Mouse (Mus musculus) CH12.LX (cell line): ENCODE data around the gene Fut1. TPM values are rescaled to one million over a fixed set of nuclear protein-coding genes. Genes with fewer than 3 reads are reported as not detected.

Source experiments
- DNase-seq: peaks from one replicate; pipeline ENCODE4 v3.0.0-alpha.2; 2013; ENCODE audit errors: extremely low read depth
- H3K27ac ChIP-seq: 2 replicates; pipeline ENCODE4 v1.5.1; 2012; ENCODE audit warnings: low read depth, mild to moderate bottlenecking, control low read depth, moderate library complexity; ENCODE audit not compliant: insufficient read depth
- H3K27me3 ChIP-seq: replicated peaks from 2 replicates; pipeline ENCODE3; 2012; ENCODE audit warnings: inconsistent platforms
- H3K36me3 ChIP-seq, 2 experiments: replicated peaks in 1 of 2; 2 replicates each; pipeline versions ENCODE3 to v1.6.1; 2012; ENCODE audit warnings: inconsistent platforms in 1 of 2, low read length in 1 of 2, mild to moderate bottlenecking in 1 of 2, mixed read lengths in 1 of 2, moderate library complexity in 1 of 2; ENCODE audit not compliant: control insufficient read depth in 1 of 2, insufficient read depth in 1 of 2
- H3K4me1 ChIP-seq, 2 experiments: 2 replicates each; pipeline ENCODE4 v1.6.1; 2012; ENCODE audit warnings: inconsistent platforms in 1 of 2, moderate library complexity in 1 of 2; ENCODE audit not compliant: insufficient read depth in 2 of 2, control insufficient read depth in 1 of 2
- H3K4me2 ChIP-seq: 2 replicates; pipeline ENCODE4 v1.6.1; 2012; ENCODE audit warnings: low read depth, mild to moderate bottlenecking, control low read depth; ENCODE audit not compliant: poor library complexity, insufficient read depth, severe bottlenecking
- H3K4me3 ChIP-seq, 3 experiments: fragments of 150-350 bp in 1 of 3; sonication (generic) in 1 of 3; replicated peaks in 1 of 3; 2 replicates each; pipeline versions ENCODE3 to v1.5.1; 2011 to 2012; ENCODE audit warnings: low read depth in 2 of 3, low read length in 2 of 3, mild to moderate bottlenecking in 2 of 3, moderate library complexity in 2 of 3, control low read depth in 1 of 3, improper control_type of control experiment in 1 of 3, inconsistent platforms in 1 of 3, mixed read lengths in 1 of 3; ENCODE audit not compliant: poor library complexity in 1 of 3
- H3K79me2 ChIP-seq: replicated peaks from 2 replicates; pipeline ENCODE4 v1.6.1; 2012; ENCODE audit warnings: mild to moderate bottlenecking, moderate library complexity; ENCODE audit not compliant: control insufficient read depth, poor library complexity, insufficient read depth, severe bottlenecking; ENCODE audit errors: extremely low read depth
- H3K9ac ChIP-seq: 2 replicates; pipeline ENCODE4 v1.6.1; 2012; ENCODE audit warnings: low read depth, mild to moderate bottlenecking, control low read depth, moderate library complexity; ENCODE audit not compliant: insufficient read depth
- H3K9me3 ChIP-seq: replicated peaks from 2 replicates; pipeline ENCODE3; 2012; ENCODE audit warnings: low read length, inconsistent platforms, mixed read lengths
- BHLHE40 ChIP-seq: IDR thresholded peaks from 2 replicates; pipeline ENCODE4 v1.6.1; 2011; ENCODE audit warnings: mild to moderate bottlenecking, low read depth, low read length, improper control_type of control experiment
- CHD2 ChIP-seq: IDR thresholded peaks from 2 replicates; pipeline ENCODE4 v1.6.1; 2011; ENCODE audit warnings: low read length, improper control_type of control experiment
- E2F4 ChIP-seq: IDR thresholded peaks from 2 replicates; pipeline ENCODE4 v1.6.1; 2011; ENCODE audit warnings: low read depth, low read length, improper control_type of control experiment; ENCODE audit not compliant: insufficient replicate concordance
- ELF1 ChIP-seq: IDR thresholded peaks from 2 replicates; pipeline ENCODE4 v1.6.1; 2014; ENCODE audit warnings: low read depth, mild to moderate bottlenecking, inconsistent platforms, low read length, improper control_type of control experiment
- ETS1 ChIP-seq: conservative IDR thresholded peaks from 2 replicates; pipeline ENCODE4 v1.6.1; 2012; ENCODE audit warnings: low read depth, mild to moderate bottlenecking, inconsistent platforms, low read length, improper control_type of control experiment, moderate library complexity
- GABPA ChIP-seq: IDR thresholded peaks from 2 replicates; pipeline ENCODE4 v1.6.1; 2012; ENCODE audit warnings: low read depth, low read length, improper control_type of control experiment, inconsistent platforms; ENCODE audit not compliant: insufficient replicate concordance
- HCFC1 ChIP-seq: IDR thresholded peaks from 2 replicates; pipeline ENCODE4 v1.6.1; 2012; ENCODE audit warnings: low read depth, mild to moderate bottlenecking, inconsistent platforms, low read length, improper control_type of control experiment
- IRF4 ChIP-seq: IDR thresholded peaks from 2 replicates; pipeline ENCODE4 v1.6.1; 2014; ENCODE audit warnings: low read depth, mild to moderate bottlenecking, inconsistent platforms, low read length, improper control_type of control experiment
- JUN ChIP-seq: IDR thresholded peaks from 2 replicates; pipeline ENCODE4 v1.6.1; 2011; ENCODE audit warnings: low read depth, mild to moderate bottlenecking, low read length, improper control_type of control experiment, moderate library complexity; ENCODE audit not compliant: insufficient read depth
- JUND ChIP-seq: conservative IDR thresholded peaks from 2 replicates; pipeline ENCODE4 v1.6.1; 2011; ENCODE audit warnings: low read depth, low read length, improper control_type of control experiment
- MEF2A ChIP-seq: IDR thresholded peaks from 2 replicates; pipeline ENCODE4 v1.6.1; 2014; ENCODE audit warnings: low read depth, mild to moderate bottlenecking, inconsistent platforms, low read length, improper control_type of control experiment, borderline replicate concordance
- MYC ChIP-seq: IDR thresholded peaks from 2 replicates; pipeline ENCODE4 v1.6.1; 2011; ENCODE audit warnings: low read depth, mild to moderate bottlenecking, improper control_type of control experiment, low read length
- NELFE ChIP-seq: IDR thresholded peaks from 2 replicates; pipeline ENCODE4 v1.6.1; 2011; ENCODE audit warnings: low read depth, low read length, improper control_type of control experiment
- POLR2A ChIP-seq: IDR thresholded peaks from 2 replicates; pipeline ENCODE4 v1.6.1; 2011; ENCODE audit warnings: low read depth, mild to moderate bottlenecking, improper control_type of control experiment, low read length
- POLR2AphosphoS2 ChIP-seq: IDR thresholded peaks from 2 replicates; pipeline ENCODE4 v1.6.1; 2011; ENCODE audit warnings: low read depth, low read length, improper control_type of control experiment
- RAD21 ChIP-seq: IDR thresholded peaks from 2 replicates; pipeline ENCODE4 v1.6.1; 2011; ENCODE audit warnings: low read depth, mild to moderate bottlenecking, low read length, improper control_type of control experiment, moderate library complexity
- TBP ChIP-seq: conservative IDR thresholded peaks from 2 replicates; pipeline ENCODE4 v1.6.1; 2011; ENCODE audit warnings: low read depth, low read length, improper control_type of control experiment
- TCF12 ChIP-seq: IDR thresholded peaks from 2 replicates; pipeline ENCODE4 v1.6.1; 2014; ENCODE audit warnings: low read depth, mild to moderate bottlenecking, inconsistent platforms, low read length, improper control_type of control experiment
- ZC3H11A ChIP-seq: IDR thresholded peaks from 2 replicates; pipeline ENCODE4 v1.6.1; 2012; ENCODE audit warnings: low read depth, mild to moderate bottlenecking, inconsistent platforms, low read length, improper control_type of control experiment
- ZNF384 ChIP-seq: IDR thresholded peaks from 2 replicates; pipeline ENCODE4 v1.6.1; 2012; ENCODE audit warnings: low read depth, low read length, improper control_type of control experiment, inconsistent platforms
- dilution Hi-C: fragments of 300-500 bp; cut with MboI; formaldehyde crosslinking; loops from 2 replicates; pipeline ENCODE4 v1.14.3; 2020; ENCODE audit warnings: low sequenced_read_pairs; ENCODE audit not compliant: extremely low pct_unique_long_range_greater_than_20kb, extremely low pct_ligation_motif_present
- in situ Hi-C: fragments of 300-500 bp; cut with MboI; formaldehyde crosslinking; loops from 3 replicates; pipeline ENCODE4 v1.14.3; 2019; ENCODE audit warnings: low sequenced_read_pairs, low pct_ligation_motif_present, low pct_unique_long_range_greater_than_20kb, mixed read lengths
- polyA plus RNA-seq: library from polyadenylated mRNA; unstranded; fragments of >175 nt; gene quantifications from 2 replicates; pipeline ENCODE4 v1.2.1, GENCODE M21; 2012; ENCODE audit warnings: low read depth; ENCODE audit not compliant: insufficient read length
- total RNA-seq, 2 experiments: library from RNA; depleted of rRNA; stranded (reverse); fragments of 300-350 nt in 1 of 2; fragments of >200 nt in 1 of 2; gene quantifications; 2 replicates each; pipeline ENCODE4 v1.2.3; 2012 to 2014

The Fut1 gene
- total and polyA plus RNA-seq, 3 experiments = 2.4 to 6.4 (median 2.5) TPM

DNA sequence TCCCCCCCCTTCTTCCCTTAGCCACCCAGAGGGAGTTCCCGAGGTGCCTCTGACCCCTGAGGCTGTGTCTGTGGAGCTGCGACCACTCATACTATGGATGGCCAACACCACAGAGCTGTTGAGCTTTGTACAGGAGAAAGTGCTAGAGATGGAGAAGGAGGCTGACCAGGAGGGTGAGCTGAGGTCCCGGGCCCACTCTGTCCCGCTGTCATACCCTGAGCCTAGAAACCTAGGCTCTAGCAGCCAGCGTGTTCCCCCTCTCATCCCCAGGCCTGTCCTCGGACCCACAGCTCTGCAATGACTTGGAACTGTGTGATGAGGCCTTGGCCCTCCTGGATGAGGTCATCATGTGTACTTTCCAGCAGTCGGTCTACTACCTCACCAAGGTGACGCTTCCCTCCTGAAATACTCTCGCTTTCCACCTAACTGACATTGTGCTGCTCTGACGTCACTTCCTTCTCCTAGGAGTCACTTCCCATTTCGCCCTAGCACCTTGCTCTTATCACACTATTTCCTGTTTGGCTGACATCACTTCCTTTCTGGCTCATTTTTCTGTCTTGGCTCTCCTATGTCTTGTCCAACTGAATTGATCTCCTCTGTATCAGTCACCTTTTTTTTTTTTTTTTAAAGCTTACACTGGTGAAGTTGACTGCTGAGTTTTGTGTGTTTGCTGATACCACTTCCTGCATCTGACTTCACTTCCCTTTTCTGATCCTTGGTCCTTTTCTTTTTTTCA lies 18.0 kb downstream of the Fut1 start:
- no peaks in the 10 kb centered on the region for H3K79me2 ChIP-seq
- peak overlapping the region in 1 of 3 experiments; percentile 0 for H3K4me3 ChIP-seq

DNA sequence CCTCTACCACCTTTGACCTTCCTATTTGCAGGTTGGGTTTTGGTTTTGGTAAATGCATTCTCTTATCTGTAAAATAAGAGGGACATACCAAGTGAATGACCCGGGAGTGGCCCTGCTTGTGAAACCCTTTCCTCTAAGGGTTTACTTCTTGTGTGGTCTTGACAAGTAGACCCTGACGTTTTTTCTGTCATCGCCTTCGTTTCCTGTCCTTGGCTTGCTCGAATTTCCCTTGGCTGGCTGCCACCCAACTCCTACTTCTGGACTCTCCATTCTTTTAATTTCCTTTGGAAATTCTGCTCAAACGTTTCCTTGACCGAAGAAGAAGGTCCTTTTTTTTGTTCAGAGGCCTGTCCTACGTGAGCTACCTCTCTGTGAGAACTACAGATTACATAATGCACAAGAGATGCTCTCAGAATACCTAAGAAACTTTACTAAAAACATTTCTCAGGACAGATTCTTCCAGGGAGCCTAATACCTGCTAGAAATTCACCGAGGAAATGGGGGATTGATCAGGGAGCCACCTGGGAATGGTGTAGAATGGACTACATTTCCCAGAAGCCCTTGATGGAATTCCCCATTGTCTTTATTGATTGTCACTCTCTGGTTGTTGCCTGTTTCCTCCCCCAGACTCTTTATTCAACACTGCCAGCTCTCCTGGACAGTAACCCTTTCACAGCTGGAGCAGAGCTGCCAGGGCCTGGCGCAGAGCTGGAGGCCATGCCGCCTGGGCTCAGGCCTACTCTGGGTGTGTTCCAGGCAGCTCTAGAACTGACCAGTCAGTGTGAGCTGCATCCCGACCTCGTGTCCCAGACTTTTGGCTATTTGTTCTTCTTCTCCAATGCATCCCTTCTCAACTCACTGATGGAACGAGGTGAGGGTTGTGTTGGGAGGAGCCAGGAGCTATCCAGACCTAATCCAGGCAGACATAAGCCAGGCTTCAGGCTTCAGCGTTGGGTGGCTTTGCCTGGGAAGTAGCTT lies 18.9 kb downstream of the Fut1 start:
- TF ChIP-seq BHLHE40 = no peak
- TF ChIP-seq HCFC1 = peak; percentile 50
- TF ChIP-seq RAD21 = no peak
- TF ChIP-seq POLR2A = no peak
- H3K27me3 ChIP-seq = no peaks in the 10 kb centered on the region
- peak; percentile 21 for DNase-seq
- no peaks in the 10 kb centered on the region for H3K79me2 ChIP-seq
- peaks cover 17% of the 10 kb centered on the region for H3K9me3 ChIP-seq
- peaks cover 14 to 66% of the 10 kb centered on the region in 2 experiments for H3K4me1 ChIP-seq
- dilution Hi-C loops = no loop called here
- no peak overlapping the region for H3K4me3 ChIP-seq
- no peak overlapping the region for H3K4me2 ChIP-seq
- no peak overlapping the region for H3K27ac ChIP-seq
- in situ Hi-C loops = loop anchor here (5.0 kb wide), 1 partner anchor 46 kb away; the partner anchor contains the start of gene Ntn5
- H3K36me3 ChIP-seq = peaks cover 0 to 22% of the 10 kb centered on the region in 2 experiments
- no peak overlapping the region for H3K9ac ChIP-seq

More for the DNA sequence above, 18.0 kb downstream of the Fut1 start:
- Histone ChIP-seq H3K9ac (no peak overlapping the region), H3K27ac (peak overlapping the region; percentile 41), H3K27me3 (no peaks in the 10 kb centered on the region), H3K4me2 (no peak overlapping the region), H3K36me3 (peaks cover 0 to 25% of the 10 kb centered on the region in 2 experiments), H3K9me3 (peaks cover 23% of the 10 kb centered on the region), H3K4me1 (peaks cover 14 to 57% of the 10 kb centered on the region in 2 experiments)
- dilution Hi-C loops (no loop called here), in situ Hi-C loops (loop anchor here (5.0 kb wide), 1 partner anchor 47 kb away; the partner anchor contains the start of gene Ntn5)
- TF ChIP-seq CHD2 = no peak
- TF ChIP-seq TBP = 0 out of 2 replicates have a peak, but pooled peaks have one; percentile 35
- TF ChIP-seq MEF2A = peak; percentile 79
- TF ChIP-seq E2F4 = 0 out of 2 replicates have a peak, but pooled peaks have one; percentile 46
- TF ChIP-seq JUN = peak; percentile 90
- no peak for TF ChIP-seq POLR2AphosphoS2
- 0 out of 2 replicates have a peak, but pooled peaks have one; percentile 34 for TF ChIP-seq MYC
- peak; percentile 60 for TF ChIP-seq IRF4
- TF ChIP-seq ZC3H11A = no peak
- TF ChIP-seq GABPA = peak; percentile 53; the same call in 1 of the 2 replicates
- TF ChIP-seq ZNF384 = peak; percentile 64
- TF ChIP-seq TCF12 = 0 out of 2 replicates have a peak, but pooled peaks have one; percentile 13
- TF ChIP-seq NELFE = no peak
- TF ChIP-seq ETS1 = peak; percentile 76
- peak; percentile 58 for TF ChIP-seq HCFC1
- TF ChIP-seq ELF1 = peak; percentile 66
- peak; percentile 80 for TF ChIP-seq JUND
- peak; percentile 80 for DNase-seq
